26 mouse cellular contexts compared by ENCODE assay signal in genomic region chr12:83517580-83517979, GRCm38 (mm10). TPM values are rescaled to one million over a fixed set of nuclear protein-coding genes. Genes with fewer than 3 reads are reported as not detected.
DNase-seq lines count a peak whose midpoint lies in the region; ATAC-seq and TF ChIP-seq lines count a peak whose summit lies in the region.
"Had no signal": no experiment of that assay in that cellular context is flagged by ENCODE, and none has a peak within 500 bp of the region (broad histone marks: within the 10 kb centered on the region; RNA-seq: fewer than 3 reads in every experiment).

No protein-coding gene starts in this region.

- H3K27me3 ChIP-seq in ES-Bruce4 (ENCODE audit: control insufficient read depth, insufficient read depth, low read length, poor library complexity, severe bottlenecking), result no peaks in the 10 kb centered on the region
- H3K27me3 ChIP-seq: forebrain, embryonic 13.5 days; heart, embryonic 12.5 days; hindbrain, embryonic 13.5 days had no signal

- H3K36me3 ChIP-seq in ES-Bruce4 (ENCODE audit: control insufficient read depth, insufficient read depth, low read length, poor library complexity, severe bottlenecking) (no peaks in the 10 kb centered on the region), ES-E14 (ENCODE audit: control insufficient read depth, insufficient read depth, low read length, poor library complexity, severe bottlenecking) (no peaks in the 10 kb centered on the region)
- H3K36me3 ChIP-seq: forebrain, embryonic 10.5 days; heart, embryonic 12.5 days; heart, embryonic 15.5 days; hindbrain, embryonic 10.5 days; hindbrain, embryonic 13.5 days had no signal

- no peak for TF ChIP-seq POLR2A in ES-Bruce4 (IDR thresholded peaks at IDR 0.05; ENCODE audit: insufficient read depth, low read length)

- H3K9me3 ChIP-seq in ES-Bruce4 (replicated peaks; ENCODE audit: control insufficient read depth, insufficient read depth, low read length, poor library complexity, severe bottlenecking), result no peaks in the 10 kb centered on the region
- no peaks in the 10 kb centered on the region for H3K9me3 ChIP-seq in ES-E14 (ENCODE audit: control insufficient read depth, insufficient read depth, low read depth, low read length)
- H3K9me3 ChIP-seq: forebrain, embryonic 10.5 days; forebrain, embryonic 13.5 days; heart, embryonic 12.5 days; heart, embryonic 15.5 days; hindbrain, embryonic 10.5 days; hindbrain, embryonic 13.5 days had no signal

- TF ChIP-seq EP300 in ES-Bruce4 (IDR thresholded peaks at IDR 0.05; ENCODE audit: insufficient read depth, low read depth, low read length), result no peak

- H3K9ac ChIP-seq in ES-Bruce4 (ENCODE audit: low read depth, poor library complexity, severe bottlenecking) (no peak overlapping the region), ES-E14 (ENCODE audit: insufficient read depth, low read depth, low read length, poor library complexity, severe bottlenecking) (no peak overlapping the region)
- H3K9ac ChIP-seq: forebrain, embryonic 13.5 days; heart, embryonic 12.5 days; heart, embryonic 15.5 days; hindbrain, embryonic 13.5 days had no signal

- no peak for TF ChIP-seq CTCF in ES-Bruce4 (IDR thresholded peaks at IDR 0.05; ENCODE audit: low read depth, low read length)

- H3K4me1 ChIP-seq in ES-Bruce4 (ENCODE audit: control insufficient read depth, insufficient read depth, low read length) (peaks cover 3% of the 10 kb centered on the region), ES-E14 (ENCODE audit: control insufficient read depth in 2 of 2, insufficient read depth in 2 of 2, low read length in 2 of 2, poor library complexity in 1 of 2) (peaks cover 13 to 25% of the 10 kb centered on the region in 2 experiments)

- peak; percentile 54 for ATAC-seq in megakaryocyte-erythroid progenitor cell, adult 5-6 weeks (replicated peaks; ENCODE audit: low FRiP score, low TSS enrichment, poor library complexity, severe bottlenecking)
- ATAC-seq: activated CD4-positive, CD25-positive, alpha-beta regulatory T cell, adult 4 months; CD4-positive, CD25-positive, alpha-beta regulatory T cell, adult 4 months; forebrain, embryonic 13.5 days; forebrain, embryonic 16.5 days; hindbrain, embryonic 16.5 days had no signal

- DNase-seq in ES-E14 (ENCODE audit: low read depth, low spot score), result no peak
- peak; percentile 48 for DNase-seq in c-Kit-positive CD71-positive TER-119-negative erythroid progenitor cells, embryonic 14.5 days (ENCODE audit: low read depth)
- DNase-seq in lung, adult 18-20 months, result no peak
- no peak for DNase-seq in ovary, postnatal 14 days (ENCODE audit: low spot score)
- DNase-seq: adrenal gland, adult 8-10 months; adrenal gland, postnatal 25 days; cerebellum, adult 18-20 months; cerebellum, adult 9-10 months; cerebellum, postnatal 14 days; gastrocnemius, postnatal 10 days; gastrocnemius, postnatal 36 days; heart, adult 11 months; heart, postnatal 10 days; heart, postnatal 36 days had no signal

- in situ Hi-C loops in ES-E14 (cut with MboI; ENCODE audit: low sequenced_read_pairs in 2 of 2, unreplicated experiment in 2 of 2), result no loop called here

- H3K4me3 ChIP-seq in ES-Bruce4 (ENCODE audit: low read depth, low read length) (no peak overlapping the region), ES-E14 (ENCODE audit: insufficient read depth in 1 of 2, low read depth in 1 of 2, low read length in 2 of 2, poor library complexity in 1 of 2, severe bottlenecking in 1 of 2) (no peak overlapping the region)
- H3K4me3 ChIP-seq: forebrain, embryonic 10.5 days; forebrain, embryonic 13.5 days; heart, embryonic 12.5 days; heart, embryonic 15.5 days; hindbrain, embryonic 10.5 days; hindbrain, embryonic 13.5 days had no signal

- peak overlapping the region; percentile 20 for H3K27ac ChIP-seq in ES-Bruce4 (ENCODE audit: insufficient read depth, low read length)
- H3K27ac ChIP-seq in ES-E14 (ENCODE audit: insufficient read depth, low read depth, low read length, poor library complexity, severe bottlenecking), result peak overlapping the region; percentile 25; the same call in 1 of the 2 replicates
- H3K27ac ChIP-seq: forebrain, embryonic 10.5 days; forebrain, embryonic 13.5 days; heart, embryonic 15.5 days; hindbrain, embryonic 10.5 days; hindbrain, embryonic 13.5 days had no signal

TF ChIP-seq in ES-E14, 5 proteins besides CTCF, POLR2A, EP300 and RAD21:
- TF ChIP-seq ZC3H11A (IDR thresholded peaks at IDR 0.05; ENCODE audit: borderline replicate concordance, low read depth, low read length) (no peak), CHD2 (IDR thresholded peaks at IDR 0.05; ENCODE audit: low read depth, low read length) (no peak), ZNF384 (IDR thresholded peaks at IDR 0.05; ENCODE audit: low read depth, low read length) (no peak)

RNA-seq across cellular contexts. Expression of gene Dcaf4, which starts 2.7 kb away (rescaled TPM):
- 125 and 134 TPM in 2 replicates for polyA plus RNA-seq in ES-Bruce4 (2011; ENCODE audit: insufficient read depth, insufficient read length, low read depth, missing spikeins)
- total RNA-seq in ES-E14 (2012; rRNA removed), result 49.8 and 82.1 TPM in 2 replicates
- total RNA-seq in megakaryocyte-erythroid progenitor cell, adult 5-6 weeks (2014; fragmentation: Nextera tagmentation), result 31.4 and 49.2 TPM in 2 replicates
- 29.8 and 38.6 TPM in 2 replicates for total RNA-seq in megakaryocyte-erythroid progenitor cell, adult 5-6 weeks (2017)

RNA-seq across cellular contexts. Expression of gene Dpf3, which starts 30.1 kb away (rescaled TPM):
- polyA plus RNA-seq in ES-Bruce4 (2011; ENCODE audit: insufficient read depth, insufficient read length, low read depth, missing spikeins), result 0.81 TPM in 1 of 2 replicates, not detected in the other
- total RNA-seq in ES-E14 (2012; rRNA removed), result 1.1 and 1.4 TPM in 2 replicates
- total RNA-seq in megakaryocyte-erythroid progenitor cell, adult 5-6 weeks (2014; fragmentation: Nextera tagmentation), result 4.9 and 17.9 TPM in 2 replicates
- total RNA-seq in megakaryocyte-erythroid progenitor cell, adult 5-6 weeks (2017), result 26.6 and 35.6 TPM in 2 replicates
